Mouse (Mus musculus) v-Abl transformed pro-B cells (cell line): ENCODE results near the gene Cst7.

ENCODE experiments used
- in situ Hi-C, 2 experiments: fragments of 400-800 bp; cut with MboI; formaldehyde crosslinking; loops; one replicate each; pipeline ENCODE4 v1.15.1; 2025; ENCODE audit not compliant: unreplicated experiment in 2 of 2

Cst7 gene

GRCm38 (mm10) chr2:150569847-150570590 is at the start of gene Cst7:
Cst7 (plus strand) TSS chr2:150570415.
- in situ Hi-C loops: loop anchor here (5.0 to 25.0 kb wide), 13 partner anchors 32 to 1695 kb away; partner anchors contain the start of genes Fam110a (in 2 of the 2), Apmap (in 1 of the 2), Cst3 (in 1 of the 2) and Fkbp1a (in 1 of the 2)

- in situ Hi-C loops: no loop called here
These were observed 44.5 kb upstream of the Cst7 start for GRCm38 (mm10) chr2:150525703-150526207.

GRCm38 (mm10) chr2:150549576-150549975 is 20.6 kb upstream of the Cst7 start:
- in situ Hi-C loops: loop anchor here in 1 of 2 experiments (10.0 kb wide), 1 partner anchor 1195 kb away; no protein-coding TSS in a partner anchor

- in situ Hi-C loops: loop anchor here (25.0 kb wide), 4 partner anchors 229 to 1429 kb away; partner anchors contain the start of genes Fam110a (in 1 of the 2), Fkbp1a (in 1 of the 2), Psmf1 (in 1 of the 2) and Pygb (in 1 of the 2)
These were observed 11.6 kb upstream of the Cst7 start for GRCm38 (mm10) chr2:150558568-150558967.

GRCm38 (mm10) chr2:150567051-150567450 is 3.2 kb upstream of the Cst7 start:
- in situ Hi-C loops: loop anchor here (5.0 to 25.0 kb wide), 13 partner anchors 35 to 1692 kb away; partner anchors contain the start of genes Fam110a (in 2 of the 2), Apmap (in 1 of the 2), Cst3 (in 1 of the 2) and Fkbp1a (in 1 of the 2)

- in situ Hi-C loops: loop anchor here (10.0 to 25.0 kb wide), 5 partner anchors 217 to 1417 kb away; partner anchors contain the start of genes Fam110a (in 1 of the 2), Fkbp1a (in 1 of the 2), Psmf1 (in 1 of the 2) and Pygb (in 1 of the 2)
These were observed 546 bp downstream of the Cst7 start for GRCm38 (mm10) chr2:150570761-150571160.

- in situ Hi-C loops: loop anchor here (10.0 to 25.0 kb wide), 5 partner anchors 215 to 1415 kb away; partner anchors contain the start of genes Fam110a (in 1 of the 2), Fkbp1a (in 1 of the 2), Psmf1 (in 1 of the 2) and Pygb (in 1 of the 2)
These were observed 2.2 kb downstream of the Cst7 start for GRCm38 (mm10) chr2:150572463-150572862.

GRCm38 (mm10) chr2:150576256-150576655 is 6.0 kb downstream of the Cst7 start:
- in situ Hi-C loops: loop anchor here in 1 of 2 experiments (10.0 kb wide), 1 partner anchor 339 kb away; no protein-coding TSS in a partner anchor

GRCm38 (mm10) chr2:150578603-150579002 is 8.4 kb downstream of the Cst7 start:
- in situ Hi-C loops: loop anchor here in 1 of 2 experiments (10.0 kb wide), 1 partner anchor 336 kb away; no protein-coding TSS in a partner anchor

GRCm38 (mm10) chr2:150579628-150580027 is 9.4 kb downstream of the Cst7 start:
- in situ Hi-C loops: loop anchor here in 1 of 2 experiments (10.0 kb wide), 1 partner anchor 335 kb away; no protein-coding TSS in a partner anchor

GRCm38 (mm10) chr2:150589076-150589475 is 18.9 kb downstream of the Cst7 start:
- in situ Hi-C loops: no loop called here

- in situ Hi-C loops: no loop called here
These were observed 25.4 kb downstream of the Cst7 start for GRCm38 (mm10) chr2:150595411-150596190.

GRCm38 (mm10) chr2:150600263-150600662 is 30.0 kb downstream of the Cst7 start:
- in situ Hi-C loops: loop anchor here (5.0 to 10.0 kb wide), 2 partner anchors 33 to 155 kb away; no protein-coding TSS in a partner anchor

GRCm38 (mm10) chr2:150602166-150602565 is 32.0 kb downstream of the Cst7 start:
- in situ Hi-C loops: loop anchor here (5.0 to 10.0 kb wide), 2 partner anchors 35 to 153 kb away; no protein-coding TSS in a partner anchor

- in situ Hi-C loops: loop anchor here (5.0 to 10.0 kb wide), 3 partner anchors 38 to 150 kb away; no protein-coding TSS in a partner anchor
These were observed 34.6 kb downstream of the Cst7 start for GRCm38 (mm10) chr2:150604802-150605201.

- in situ Hi-C loops: loop anchor here in 1 of 2 experiments (5.0 to 10.0 kb wide), 3 partner anchors 40 to 148 kb away; no protein-coding TSS in a partner anchor
These were observed 36.9 kb downstream of the Cst7 start for GRCm38 (mm10) chr2:150607086-150607485.

- in situ Hi-C loops: loop anchor here in 1 of 2 experiments (5.0 to 10.0 kb wide), 3 partner anchors 41 to 147 kb away; no protein-coding TSS in a partner anchor
These were observed 38.0 kb downstream of the Cst7 start, which contains the start of gene Apmap for GRCm38 (mm10) chr2:150608087-150608799. Apmap (minus strand) TSS chr2:150608567.

GRCm38 (mm10) chr2:150608872-150609560 is 38.8 kb downstream of the Cst7 start:
- in situ Hi-C loops: loop anchor here in 1 of 2 experiments (5.0 to 10.0 kb wide), 3 partner anchors 42 to 146 kb away; no protein-coding TSS in a partner anchor
